Mouse (Mus musculus): ENCODE measurements around the gene Dpagt1.
"Not testable (repeated sequence)": the region's sequence is repeated elsewhere in the genome, so short reads cannot be mapped to it uniquely, and the experiment has no call there.

Gene Dpagt1

DNA sequence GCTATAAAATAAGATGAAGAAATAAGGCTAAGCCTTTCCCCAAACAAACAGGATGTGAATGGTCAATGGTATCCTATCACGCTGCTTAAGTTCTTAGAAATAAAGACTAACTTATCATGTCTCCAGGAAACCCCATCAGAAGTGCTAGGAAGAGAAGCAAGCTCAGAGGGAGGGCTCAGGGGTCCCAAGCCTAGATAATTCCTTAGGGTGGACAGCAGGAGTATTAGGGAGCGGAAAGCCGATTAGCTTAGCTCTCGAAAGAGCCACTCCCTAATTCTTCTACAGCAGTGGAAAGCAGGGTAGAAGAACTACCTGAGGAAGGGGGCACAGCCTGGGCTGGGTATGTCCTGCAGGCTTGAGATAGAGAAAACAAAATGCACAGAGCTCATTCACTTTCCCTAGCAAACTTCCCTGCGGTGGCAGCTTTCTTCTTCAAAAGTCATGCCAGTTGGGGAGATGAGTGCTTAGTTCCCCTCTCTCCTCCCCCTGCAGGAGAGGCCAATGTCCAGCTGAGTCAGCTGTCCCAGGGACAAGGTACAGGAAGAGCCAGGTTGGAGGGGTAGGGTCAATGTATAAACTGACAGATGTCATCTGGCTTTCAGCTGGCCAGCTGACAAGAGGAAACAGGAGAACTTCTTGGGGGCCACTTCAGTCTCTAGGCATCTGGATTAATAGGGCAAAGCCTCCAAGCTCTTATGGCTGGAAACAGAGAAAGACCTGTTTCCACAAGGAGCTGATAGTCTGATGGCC is 7.6 kb upstream of the Dpagt1 start:
- no peak for DNase-seq (ENCODE audit: low spot score)

DNA sequence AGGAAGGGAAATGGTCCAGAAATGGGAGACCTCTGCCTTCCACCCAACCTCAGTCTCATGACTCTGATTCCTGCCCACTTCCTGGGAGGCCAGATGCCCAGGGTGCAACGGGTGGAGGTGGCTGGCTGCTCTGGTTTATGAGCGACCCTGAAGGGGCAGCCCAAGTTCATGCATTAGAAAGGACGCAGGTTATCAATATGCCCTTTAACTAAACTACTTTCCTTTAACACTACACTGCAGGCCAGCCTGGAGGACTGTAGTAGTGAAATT is 7.1 kb upstream of the Dpagt1 start:
- DNase-seq (ENCODE audit: low spot score), result no peak

DNA sequence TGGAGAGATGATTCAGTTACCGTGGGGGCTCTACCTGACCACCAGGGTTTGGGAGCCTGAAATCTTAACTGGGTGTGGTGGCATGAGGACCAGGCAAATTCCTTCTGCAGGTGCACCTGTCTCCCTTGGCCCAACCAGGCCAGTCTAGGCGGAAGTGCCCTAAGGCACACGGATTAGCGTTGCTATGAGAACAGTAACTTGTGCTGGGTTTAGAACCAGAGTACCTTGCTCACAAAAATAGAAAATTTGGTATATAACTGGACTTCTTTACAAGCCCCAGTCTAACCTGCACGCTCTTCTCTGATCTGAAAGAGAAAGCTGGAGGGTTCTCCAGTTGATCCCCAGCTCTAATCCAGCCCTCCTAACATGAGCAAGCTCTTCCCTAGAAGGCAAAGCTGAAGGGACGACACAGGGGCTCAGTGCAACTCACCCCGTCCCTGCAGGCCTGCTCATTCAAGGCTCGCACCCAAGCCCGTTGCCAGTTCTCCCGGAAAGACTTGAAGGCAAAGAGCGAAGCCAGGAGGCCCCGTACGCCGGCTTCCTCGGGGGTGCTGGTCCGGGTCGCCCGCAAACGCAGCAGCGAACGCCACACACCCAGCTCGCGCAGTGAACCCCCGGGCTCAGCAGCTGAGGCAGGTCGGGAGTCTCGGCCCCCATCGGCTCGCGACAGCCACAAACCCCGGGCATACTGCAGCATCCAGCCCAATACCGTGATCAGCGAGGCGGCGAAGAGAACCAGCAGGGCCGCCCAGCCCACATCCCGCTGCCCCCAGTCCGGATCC is 6.5 kb upstream of the Dpagt1 start:
- DNase-seq (ENCODE audit: low spot score), result no peak

DNA sequence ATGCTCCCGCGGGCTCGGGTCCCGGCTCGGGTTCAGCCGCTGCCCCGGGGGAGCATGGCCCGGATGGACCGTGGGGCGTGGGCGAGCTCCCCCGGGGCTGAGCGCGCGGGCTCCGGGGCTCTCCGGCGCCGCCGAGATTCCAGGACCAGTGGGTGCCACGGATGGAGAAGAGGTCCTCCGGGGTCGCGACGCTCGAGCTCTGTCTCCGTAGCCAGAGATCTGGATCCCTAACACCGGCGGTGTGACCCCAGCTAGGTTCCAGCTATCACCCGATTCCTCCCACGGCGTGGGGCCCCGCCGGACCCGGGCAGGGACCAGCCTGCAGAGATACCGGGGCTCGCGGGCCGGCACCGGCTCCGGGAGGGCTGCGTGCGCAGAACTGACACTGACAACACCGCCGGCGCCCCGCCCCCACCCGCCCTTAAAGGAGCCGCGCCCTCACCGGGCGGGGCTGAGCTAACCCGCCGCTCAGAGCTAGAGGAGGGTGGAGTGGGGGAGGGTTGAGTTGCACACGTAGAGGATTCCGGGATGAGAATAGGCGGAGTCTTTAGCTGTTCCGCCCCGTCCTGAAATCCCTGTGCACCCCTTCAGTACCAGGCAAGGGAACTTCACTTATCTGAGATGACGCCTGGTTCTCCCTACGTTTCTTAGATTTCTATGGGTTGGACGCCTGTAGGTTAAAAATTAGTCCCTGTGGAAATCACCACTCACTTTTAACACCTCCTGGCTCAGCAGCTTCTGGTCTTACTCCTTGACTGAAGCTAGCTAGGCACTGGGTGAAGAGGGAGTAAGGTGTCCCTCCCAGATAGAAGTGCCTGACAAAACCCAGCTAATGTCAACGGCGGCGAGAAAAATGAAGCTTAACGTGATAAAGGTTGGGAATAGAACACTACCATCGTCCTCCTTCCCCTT is 5.7 kb upstream of the Dpagt1 start, which contains the start of gene C2cd2l:
TSS of gene C2cd2l (minus strand) at position 399 of the 912 bp plus-strand sequence.
- peak; percentile 59 for DNase-seq (ENCODE audit: low spot score)

DNA sequence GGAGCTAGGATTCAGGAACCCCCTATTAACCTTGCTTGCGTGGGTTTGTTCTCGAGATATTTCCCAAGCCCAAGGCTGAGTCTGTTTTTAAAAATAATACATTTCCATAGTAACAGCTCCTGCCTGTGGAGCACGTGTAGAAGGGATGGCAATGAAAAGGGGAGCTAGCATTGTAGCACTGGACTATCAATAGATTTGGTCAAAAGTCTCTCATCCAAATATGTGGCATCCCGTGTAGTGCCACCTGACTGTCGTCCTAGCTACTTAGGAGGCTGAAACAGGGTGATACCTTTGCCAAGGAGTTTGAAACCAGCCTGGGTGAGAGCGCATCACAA is 5.1 kb upstream of the Dpagt1 start:
- no peak for DNase-seq (ENCODE audit: low spot score)

DNA sequence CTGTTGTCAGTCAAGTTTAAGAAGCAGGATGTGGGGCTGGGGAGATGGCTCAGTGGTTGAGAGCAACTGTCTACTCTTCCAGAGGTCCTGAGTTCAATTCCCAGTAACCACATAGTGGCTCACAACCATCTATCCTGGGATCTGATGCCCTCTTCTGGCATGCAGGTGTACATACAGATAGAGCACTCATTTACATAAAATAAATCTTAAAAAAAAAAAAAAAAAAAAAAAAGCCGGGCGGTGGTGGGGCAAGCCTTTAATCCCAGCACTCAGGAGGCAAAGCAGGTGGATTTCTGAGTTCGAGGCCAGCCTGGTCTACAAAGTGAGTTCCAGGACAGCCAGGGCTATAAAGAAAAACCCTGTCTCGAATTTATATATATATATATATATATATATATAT is 2.2 kb upstream of the Dpagt1 start:
- not testable (repeated sequence) for DNase-seq (ENCODE audit: low spot score)

DNA sequence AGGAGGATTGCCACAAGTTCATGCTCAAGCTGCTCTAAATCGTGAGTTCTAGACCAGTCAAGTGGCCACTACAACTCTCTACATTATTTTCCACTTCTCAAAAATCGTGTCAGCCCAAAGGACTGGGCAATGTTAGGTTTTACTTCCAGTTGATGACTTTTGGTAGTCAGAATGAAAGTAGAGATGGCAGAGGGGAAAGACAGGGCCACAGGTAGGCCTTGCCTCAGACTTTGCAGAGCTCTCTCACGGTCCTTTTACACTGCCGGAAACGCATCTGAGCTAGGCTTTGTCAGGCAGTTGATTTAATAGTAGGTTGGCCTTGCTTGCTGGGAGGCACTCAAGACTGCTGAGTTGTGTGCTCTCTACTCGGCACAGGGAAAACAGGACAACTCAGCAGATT is 1.7 kb upstream of the Dpagt1 start:
- DNase-seq (ENCODE audit: low spot score), result no peak

DNA sequence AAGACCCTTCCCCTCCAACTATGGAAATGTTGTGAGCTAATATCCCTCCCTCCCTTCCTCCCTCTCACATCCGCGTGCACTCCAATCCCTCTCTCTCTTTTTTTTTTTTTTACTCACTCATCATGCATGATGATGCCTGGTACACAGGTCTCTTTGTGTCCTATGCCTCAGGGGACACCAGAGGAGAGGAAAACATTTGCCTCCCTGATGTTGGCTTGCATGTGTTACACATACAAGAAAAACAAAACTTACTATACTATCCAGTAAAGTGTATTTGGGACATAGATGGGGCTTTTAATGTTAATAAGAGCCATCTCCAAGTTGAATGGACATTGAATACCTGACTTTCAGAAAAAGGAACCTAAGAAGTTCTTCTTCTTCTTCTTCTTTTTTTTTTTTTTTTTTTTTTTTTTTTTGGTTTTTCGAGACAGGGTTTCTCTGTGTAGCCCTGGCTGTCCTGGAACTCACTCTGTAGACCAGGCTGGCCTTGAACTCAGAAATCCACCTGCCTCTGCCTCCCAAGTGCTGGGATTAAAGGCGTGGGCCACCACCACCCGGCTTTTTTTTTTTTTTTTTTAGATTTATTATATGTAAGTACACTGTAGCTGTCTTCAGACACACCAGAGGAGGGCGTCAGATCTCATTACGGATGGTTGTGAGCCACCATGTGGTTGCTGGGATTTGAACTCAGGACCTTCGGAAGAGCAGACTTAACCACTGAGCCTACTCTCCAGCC is 619 bp upstream of the Dpagt1 start:
- not testable (repeated sequence) for DNase-seq (ENCODE audit: low spot score)

DNA sequence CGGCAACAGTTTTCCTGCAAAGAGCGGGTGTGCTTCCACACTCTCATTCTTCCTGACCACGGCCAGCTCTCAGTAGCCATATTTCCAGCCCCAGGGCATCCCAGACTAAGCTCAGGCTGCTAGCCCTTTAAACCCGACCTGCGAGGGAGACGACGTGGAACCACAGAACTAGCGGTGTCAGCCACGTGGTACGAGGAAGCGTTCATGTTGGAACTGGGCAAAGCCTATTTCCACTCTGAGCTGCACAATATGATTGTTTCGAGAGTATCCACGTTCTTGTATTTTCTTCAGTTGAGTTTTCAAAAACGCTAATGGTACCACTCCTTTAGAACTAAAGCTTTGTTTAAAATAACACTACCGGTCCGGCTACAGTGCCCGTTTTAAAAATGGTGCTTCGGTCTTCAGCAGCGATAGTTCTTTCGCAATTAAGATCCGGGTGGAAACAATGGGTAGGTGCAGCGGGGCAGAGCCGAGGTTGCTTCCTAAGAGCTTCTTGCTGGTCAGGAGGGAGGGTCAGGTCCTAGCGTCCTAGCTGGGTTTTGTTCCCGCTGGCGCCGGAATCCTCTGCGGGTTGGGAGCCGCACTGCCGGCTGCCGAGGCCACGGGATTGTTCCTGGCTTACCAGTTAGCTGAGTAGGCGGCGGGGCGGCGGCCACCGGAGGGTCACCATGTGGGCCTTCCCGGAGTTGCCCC is 698 bp downstream of the Dpagt1 start:
- peak; percentile 58 for DNase-seq (ENCODE audit: low spot score)

DNA sequence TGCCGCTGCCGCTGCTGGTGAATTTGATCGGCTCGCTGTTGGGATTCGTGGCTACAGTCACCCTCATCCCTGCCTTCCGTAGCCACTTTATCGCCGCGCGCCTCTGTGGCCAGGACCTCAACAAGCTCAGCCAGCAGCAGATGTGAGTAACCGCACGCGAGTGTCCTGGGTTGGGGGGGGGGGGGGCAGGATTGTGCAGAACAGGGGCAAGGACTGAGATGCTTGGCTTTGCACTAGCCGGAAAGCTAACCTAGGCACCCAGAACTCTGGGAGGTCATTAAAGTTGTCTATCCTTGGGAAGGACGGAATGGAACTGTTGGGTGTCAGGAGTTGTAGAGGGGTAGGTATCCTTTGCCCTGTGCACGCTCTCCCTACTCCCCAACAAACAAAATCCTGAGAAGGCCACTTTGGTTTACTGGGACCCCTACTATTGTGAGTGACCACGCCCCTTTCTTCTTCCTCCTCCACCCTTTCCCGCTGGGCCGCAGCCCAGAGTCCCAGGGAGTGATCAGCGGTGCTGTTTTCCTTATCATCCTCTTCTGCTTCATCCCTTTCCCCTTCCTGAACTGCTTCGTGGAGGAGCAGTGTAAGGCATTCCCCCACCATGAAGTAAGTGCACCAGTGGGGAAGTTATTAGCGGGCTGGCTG is 1.4 kb downstream of the Dpagt1 start:
- DNase-seq (ENCODE audit: low spot score), result no peak

DNA sequence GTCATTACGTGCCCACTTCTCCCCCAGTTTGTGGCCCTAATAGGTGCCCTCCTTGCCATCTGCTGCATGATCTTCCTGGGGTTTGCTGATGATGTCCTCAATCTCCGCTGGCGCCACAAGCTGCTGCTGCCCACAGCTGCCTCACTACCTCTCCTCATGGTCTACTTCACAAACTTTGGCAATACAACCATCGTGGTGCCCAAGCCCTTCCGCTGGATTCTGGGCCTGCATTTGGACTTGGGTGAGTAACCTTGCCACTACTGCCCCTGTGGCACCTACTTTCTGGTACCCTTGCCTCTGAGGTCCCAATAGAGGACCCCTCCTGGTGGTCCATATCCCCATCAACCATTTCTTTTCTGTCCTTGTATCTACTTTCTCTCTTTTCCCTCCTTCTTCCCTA is 2.1 kb downstream of the Dpagt1 start:
- no peak for DNase-seq (ENCODE audit: low spot score)

DNA sequence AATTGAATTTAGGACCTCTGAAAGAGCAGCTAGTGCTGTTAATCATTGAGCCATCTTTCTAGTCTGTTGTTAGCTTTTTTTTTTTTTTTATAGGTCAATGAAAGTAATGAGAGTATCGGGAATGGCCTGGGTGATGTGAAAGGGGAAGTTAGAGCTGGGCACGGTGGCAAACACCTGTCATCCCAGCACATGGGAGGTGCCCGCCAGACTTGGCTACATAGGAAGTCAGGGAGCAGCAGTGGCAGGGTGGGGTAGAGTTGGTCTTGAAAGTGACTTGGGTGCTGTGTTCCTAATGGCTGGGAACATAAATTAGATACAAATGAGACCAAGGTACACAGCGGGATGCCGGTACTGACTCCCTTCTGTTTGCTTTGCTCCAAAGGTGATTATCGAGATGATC is 4.9 kb downstream of the Dpagt1 start:
- no peak for DNase-seq (ENCODE audit: low spot score)

DNA sequence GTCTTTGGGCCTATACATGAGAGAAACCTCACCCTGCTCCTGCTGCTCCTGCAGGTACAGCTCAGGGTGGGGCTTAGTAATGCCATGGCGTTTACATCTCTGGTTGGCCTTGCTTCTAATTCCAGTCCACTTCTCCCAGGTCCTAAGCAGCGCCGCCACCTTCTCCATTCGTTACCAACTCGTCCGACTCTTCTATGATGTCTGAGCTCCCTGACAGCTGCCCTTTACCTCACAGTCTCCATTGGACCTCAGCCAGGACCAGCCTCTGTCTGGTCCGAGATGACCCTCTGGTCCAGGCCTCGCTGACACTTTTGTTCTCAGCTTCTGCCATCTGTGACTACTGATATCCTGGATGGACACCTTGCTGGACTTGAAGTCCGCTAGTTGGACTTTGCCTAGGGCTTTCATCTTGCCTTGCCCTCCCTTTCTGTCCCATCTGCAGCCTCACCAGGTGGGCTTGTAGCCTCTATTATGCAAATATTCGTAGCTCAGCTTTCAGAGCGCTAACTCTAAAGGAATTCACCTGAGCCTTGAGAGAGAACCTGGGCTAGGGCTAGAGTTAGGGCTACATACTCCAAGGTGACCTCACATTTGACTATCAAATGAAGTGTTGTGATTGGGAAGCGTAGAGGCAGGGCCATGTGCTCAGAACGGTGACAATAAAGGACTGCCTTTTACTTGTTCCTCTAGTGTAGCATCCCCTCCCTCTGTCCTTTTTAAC is 7.3 kb downstream of the Dpagt1 start:
- DNase-seq (ENCODE audit: low spot score), result no peak

DNA sequence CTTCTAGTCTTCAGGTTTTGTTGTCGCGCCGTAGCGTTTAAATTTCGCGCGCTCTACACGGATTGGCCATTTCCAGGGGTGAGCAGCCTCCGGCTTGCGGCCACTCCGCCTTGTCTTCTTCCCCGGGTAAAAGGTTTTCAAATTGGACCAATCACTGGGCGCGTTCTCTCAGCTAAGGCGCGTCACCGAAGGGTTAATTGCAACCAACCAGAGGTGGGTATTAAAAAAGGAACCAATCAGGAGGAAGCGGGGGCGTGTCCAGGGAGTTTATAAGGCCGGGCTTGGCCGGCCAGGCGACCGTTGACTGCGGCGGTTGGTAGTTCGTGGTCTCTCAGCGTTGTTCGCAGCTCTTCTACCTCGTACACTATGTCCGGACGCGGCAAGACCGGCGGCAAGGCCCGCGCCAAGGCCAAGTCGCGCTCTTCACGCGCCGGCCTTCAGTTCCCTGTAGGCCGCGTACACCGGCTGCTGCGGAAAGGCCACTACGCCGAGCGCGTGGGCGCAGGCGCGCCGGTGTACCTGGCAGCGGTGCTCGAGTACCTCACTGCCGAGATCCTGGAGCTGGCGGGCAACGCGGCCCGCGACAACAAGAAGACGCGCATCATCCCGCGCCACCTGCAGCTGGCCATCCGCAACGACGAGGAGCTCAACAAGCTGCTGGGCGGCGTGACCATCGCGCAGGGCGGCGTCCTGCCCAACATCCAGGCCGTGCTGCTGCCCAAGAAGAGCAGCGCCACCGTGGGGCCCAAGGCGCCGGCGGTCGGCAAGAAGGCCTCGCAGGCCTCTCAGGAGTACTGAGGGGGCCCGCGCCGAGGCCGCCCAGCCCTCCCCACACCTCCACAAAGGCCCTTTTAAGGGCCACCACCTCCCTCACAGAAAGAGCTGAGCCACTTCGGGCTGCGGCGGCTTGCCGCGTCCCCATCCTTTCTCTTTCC is 8.8 kb downstream of the Dpagt1 start, which contains the start of gene H2afx:
TSS of gene H2afx (plus strand) at position 299 of the 935 bp plus-strand sequence.
- DNase-seq (ENCODE audit: low spot score), result peak; percentile 98

DNA sequence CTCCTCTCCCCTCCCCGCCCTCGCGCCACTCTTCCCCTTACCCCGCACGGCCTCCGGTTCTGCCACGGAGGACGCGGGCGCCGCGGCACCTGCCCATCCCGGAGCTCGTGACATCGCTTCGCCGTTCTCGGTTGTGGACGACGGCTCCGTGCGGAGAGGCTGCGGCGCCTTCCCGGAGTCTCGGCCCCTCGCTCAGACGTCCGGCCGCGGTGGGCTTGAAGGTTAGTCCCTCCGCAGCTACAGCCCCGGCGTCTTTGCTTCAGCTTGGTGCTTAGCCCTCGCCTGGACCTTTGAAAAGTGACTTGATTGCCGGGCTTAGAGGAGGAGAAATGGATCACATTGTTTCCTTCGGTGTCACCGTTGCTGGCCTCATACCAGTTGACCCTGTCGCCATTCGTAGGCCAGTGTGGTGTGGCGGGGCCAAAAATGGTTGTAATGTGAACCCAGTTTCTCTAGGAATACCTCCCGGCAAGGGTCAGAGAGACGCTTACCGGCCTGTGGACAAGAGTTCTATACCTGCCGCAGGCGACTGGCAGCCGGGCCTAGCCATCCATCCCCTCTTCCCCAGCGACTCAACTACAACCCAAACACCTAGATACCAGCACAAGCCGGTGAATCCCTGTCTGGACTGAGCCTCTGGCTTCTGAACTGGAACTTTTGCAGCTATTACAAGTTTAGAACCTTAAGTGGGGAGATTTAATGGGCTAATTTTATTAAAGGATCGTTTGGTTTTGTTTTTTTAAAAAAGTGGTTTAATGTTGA is 9.7 kb downstream of the Dpagt1 start:
- no peak for DNase-seq (ENCODE audit: low spot score)

DNA sequence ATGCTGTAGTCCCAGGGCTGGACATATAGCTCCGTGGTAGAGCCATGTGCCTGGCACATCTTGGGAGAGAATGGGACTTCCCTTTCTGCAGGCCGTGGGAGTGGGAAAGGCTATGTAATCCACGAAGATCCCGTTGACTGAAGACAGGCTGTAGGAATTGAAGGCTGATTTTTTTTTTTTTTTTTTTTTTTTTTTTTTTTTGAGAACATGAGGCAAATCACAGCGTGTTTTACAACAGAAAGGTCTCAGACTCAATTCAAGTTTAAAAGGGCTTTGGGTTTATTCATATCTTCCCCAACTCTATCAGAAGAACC is 10.2 kb downstream of the Dpagt1 start:
- no peak for DNase-seq (ENCODE audit: low spot score)

DNA sequence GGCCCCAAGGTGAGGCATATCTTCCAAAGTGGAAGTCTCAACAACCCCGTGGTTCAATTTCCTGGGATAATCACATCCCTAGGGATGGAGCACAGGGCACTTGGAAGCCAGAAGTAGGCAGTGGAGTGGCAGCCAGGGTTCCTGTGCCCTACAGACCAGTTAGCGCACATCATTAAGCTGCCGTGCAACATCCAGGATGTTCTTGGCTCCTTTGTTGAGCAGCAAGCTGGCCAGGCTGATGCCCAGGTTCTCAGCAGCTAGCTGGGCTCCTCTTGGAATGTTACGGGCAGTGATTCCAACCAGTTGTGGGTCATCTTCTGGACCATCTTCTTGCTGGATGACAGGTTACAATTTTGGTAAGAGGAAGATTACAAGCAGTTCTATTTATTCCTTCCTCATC is 10.7 kb downstream of the Dpagt1 start:
- not testable (repeated sequence) for DNase-seq (ENCODE audit: low spot score)

DNA sequence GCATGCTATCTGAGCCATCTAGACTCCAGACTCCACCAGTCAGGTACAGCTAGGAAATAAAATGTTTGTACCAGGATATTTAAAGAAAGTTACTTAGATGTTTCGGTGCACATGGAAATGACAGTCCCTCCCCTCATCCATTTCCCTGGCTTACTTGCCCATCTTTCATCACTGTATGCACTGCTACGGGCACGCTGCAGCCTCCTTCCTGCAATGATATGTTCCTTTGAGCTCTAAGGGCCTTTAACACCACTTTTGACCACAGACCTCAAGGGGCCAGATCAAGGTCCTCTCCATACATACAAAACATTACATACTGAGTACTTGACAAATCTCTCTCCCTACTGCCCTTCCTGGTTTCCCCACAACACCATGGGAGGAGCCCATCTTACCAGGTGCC is 11.1 kb downstream of the Dpagt1 start:
- no peak for DNase-seq (ENCODE audit: low spot score)

All from ovary, postnatal 10 days (tissue).